Mouse (Mus musculus) 3134 (cell line): ENCODE results near the gene Arhgap45.

Source experiments
- DNase-seq: peaks from one replicate; pipeline ENCODE4 v3.0.0-alpha.2; 2011; ENCODE audit warnings: low spot score; ENCODE audit not compliant: insufficient read length; ENCODE audit errors: extremely low read depth

Gene Arhgap45

GRCm38 (mm10) chr10:80053259-80053780 lies 36.9 kb downstream of the Arhgap45 start:
- peak; percentile 100 for DNase-seq

DNA sequence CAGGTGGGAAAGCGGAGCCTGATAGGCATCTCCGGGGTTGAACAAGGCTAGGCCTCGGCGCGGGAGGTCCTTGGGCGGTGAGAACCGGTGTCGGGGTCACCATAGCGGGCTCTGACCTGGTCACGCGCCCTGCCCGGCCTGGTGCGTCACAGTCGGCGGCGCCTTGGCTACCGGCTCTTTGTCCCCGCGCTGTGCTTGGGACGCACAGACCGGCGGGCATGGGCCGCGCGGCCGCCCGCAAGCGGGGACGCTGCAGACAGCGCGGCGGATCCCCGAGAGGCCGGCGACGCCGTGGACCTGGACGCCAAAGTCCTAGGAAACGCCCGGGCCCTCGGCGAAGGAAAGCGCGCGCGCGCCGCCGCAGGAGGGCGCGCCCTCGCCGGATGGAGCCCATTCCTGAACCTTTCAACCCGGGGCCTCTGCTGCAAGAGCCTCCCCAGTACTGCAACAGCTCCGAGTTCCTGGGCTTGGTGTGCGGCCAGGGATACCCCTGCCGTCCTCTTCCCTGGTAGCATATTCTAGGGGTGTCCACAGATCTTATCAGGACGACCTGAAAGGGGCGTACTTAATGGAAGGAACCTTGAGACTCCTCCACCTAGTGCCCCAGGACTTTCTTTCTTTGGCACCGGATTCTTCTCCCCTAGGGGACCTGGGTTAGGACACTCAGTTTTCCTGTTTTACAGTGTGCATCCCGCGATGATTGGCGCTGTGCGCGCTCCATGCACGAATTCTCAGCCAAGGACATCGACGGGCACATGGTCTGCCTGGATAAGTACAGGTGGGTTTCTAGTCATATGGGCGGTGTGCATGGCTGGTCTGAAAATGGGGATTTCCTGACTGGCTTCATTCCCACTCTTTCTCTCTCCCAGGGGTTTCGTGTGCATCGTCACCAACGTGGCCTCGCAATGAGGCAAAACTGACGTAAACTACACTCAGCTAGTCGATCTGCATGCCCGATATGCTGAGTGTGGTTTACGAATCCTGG lies 37.7 kb downstream of the Arhgap45 start:
- peak; percentile 85 for DNase-seq

GRCm38 (mm10) chr10:80054911-80055310 lies 38.5 kb downstream of the Arhgap45 start:
- DNase-seq: peak; percentile 49

DNA sequence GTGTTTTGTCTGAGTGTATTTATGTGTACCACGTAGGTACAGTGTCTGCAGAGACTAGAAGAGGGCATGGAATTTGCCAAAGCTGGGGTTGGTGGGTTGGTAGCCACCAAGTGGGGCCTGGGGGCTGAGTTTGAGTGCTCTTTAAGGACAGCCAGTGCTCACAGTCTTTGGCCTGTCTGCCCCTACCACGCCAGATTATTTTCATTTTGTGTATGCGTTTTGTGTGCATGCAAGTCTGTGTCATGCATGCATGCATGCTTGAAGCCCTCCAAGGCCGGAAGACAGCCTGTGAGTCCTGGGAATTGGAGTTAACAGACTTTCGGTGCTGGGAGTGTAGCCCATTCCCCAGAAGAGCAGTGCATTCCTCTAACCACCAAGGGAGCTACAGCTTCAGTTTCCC lies 38.9 kb downstream of the Arhgap45 start:
- DNase-seq: no peak

GRCm38 (mm10) chr10:80055891-80056290 lies 39.4 kb downstream of the Arhgap45 start:
- no peak for DNase-seq

DNA sequence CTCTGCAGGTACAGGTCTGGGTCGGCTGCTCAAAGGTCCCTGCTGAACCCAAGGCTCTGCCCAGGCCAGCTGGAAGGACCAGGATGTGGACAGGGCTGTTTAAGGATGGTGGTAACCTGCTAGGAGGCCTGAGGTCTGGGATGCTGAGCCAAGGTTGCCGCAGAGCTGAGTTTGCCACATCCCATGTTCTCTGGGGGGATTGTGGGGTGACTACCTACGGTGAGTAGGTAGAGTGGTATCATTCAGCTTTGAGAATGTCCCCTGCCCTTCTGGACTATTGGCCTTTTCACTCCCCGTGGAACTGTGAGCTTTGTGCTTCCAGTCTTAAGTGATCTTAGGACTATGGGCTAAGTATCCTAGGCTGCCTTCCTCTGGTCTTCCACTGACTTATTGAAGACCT lies 40.1 kb downstream of the Arhgap45 start:
- no peak for DNase-seq

DNA sequence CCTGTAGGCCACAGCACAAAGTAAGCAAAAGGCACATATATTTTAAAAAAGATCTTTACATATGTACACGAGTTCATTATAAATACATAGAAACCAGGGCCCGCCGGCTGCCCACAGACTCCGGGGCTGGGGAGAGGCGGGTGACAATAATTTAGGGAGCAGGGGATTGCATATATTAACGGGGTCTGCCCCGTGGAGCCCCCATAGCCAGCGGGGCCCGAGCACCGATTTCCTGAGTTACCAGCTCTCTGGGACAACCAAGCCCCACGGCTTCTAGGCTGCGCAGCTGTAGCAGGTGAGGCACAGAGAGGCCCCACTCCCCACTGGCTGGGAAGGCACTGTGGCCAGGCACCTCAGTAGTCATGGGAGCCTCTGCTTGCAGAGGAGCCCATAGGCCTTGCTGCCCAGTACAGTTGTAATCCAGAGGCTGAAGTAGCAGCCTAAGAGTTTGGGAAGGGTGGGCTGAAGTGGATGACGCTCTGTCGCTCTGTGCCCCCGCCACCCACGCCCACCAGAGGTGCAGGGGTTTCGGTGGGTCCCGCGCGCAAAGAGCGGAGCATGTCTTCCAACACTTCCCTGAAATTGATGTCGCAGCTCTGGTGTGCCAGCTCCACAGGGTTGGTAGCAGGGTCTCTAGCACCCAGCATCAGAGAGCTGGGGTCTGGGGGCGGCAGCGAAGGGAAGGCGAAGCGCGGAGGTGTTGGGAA lies 40.7 kb downstream of the Arhgap45 start:
- DNase-seq: peak; percentile 51

DNA sequence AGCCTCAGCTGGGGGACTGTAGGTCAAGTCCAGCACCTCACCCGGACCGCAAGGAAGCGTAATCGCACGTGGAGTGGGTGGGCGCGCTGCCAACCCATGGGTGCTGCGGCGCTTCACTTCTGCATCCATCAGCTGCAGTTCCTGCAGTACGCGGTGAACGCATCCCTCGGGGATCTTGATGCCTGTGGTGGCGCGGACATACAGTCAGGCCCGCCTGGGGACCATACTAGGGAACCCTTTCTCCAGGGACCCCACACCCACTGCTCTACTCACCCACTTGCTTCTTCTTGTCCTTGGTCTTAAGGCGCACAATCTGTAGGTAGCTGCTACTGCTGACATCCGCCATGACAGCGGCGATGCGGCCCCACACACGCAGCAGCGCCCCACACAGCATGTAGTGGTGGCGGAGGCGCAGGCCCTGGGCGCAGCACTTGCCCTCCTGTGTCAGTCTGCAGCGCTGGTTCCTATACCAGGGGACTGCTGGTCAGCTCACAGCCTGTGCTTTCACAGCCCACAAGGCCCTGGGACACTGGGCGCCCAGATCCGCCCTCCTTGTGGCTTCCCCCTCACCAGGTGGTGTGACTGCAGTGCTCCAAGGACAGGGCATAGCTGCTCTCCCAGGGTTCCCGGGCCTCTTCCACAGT lies 41.4 kb downstream of the Arhgap45 start:
- peak; percentile 55 for DNase-seq

DNA sequence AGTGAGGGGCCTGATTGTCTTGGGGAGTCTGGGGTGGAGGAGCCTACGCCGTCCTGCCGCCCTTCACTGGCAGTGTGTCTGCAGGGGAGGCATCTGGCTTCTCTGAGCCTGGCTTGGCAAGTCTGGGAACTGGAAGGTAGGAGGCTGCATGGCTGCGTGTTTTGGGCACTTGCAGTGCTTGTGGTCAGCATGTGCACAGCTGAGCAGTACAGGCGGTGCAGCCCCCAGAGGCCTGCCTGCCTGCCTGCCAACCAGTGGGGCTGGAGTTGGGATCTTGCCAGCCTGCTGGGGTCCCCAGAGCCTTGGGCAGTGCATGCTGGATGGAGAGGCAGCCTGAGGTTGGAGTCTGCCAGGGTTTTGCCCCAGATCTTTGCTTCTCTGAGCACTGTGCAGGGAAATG lies 46.7 kb downstream of the Arhgap45 start:
- no peak for DNase-seq

- DNase-seq: no peak
Measured at GRCm38 (mm10) chr10:80063877-80064650, 47.6 kb downstream of the Arhgap45 start.

DNA sequence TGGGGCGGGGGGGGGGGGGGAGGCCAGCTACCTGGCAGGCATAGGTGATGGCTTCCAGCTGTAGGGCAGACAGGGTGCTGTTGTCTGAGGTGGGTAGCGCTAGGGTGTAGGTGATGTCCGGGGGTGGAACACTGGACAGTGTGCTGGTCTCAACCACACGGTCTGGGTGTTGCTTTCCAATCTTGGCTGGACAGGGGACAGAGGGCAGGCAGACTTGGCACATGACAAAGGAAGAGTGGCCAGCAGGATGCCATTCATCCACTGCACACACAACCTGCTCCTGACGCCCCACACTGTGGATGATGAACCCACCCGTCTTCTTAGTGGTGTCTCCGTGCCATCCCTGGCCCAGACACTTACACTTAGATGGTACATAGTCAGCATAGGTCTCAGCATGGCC lies 52.8 kb downstream of the Arhgap45 start:
- DNase-seq: no peak

GRCm38 (mm10) chr10:80069948-80070450 lies 53.5 kb downstream of the Arhgap45 start:
- no peak for DNase-seq

DNA sequence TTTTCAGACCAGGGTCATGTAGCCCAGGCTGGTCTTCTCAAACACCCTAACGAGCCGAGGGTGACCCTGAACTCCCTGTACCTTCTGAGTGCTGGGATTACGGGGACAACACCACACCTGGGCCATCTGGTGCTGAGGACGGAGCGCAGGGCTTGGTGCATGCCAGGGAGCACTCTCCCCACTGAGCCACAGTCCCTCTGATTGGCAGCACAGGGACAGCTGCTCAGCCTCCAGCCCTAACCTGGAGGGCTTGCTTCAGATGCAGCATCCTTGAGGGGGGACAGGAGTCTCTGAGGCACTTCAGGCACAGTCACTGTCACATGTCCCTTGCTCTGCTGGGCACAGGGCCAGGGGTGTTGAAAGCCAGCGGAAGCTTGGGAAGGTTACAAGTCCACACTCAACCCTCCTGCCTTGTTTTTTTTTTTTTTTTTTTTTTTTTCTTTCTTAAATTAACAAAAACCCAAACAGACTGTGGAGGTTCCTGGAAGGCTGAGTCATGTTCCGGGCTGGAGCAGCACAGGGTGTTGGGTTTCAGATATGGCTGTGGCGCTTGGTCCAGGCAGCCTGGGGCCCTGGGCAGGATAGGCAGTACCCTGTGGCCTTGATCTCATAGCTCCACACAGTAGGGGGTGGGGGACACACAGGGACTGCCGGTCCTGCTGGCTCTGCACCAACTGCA lies 54.5 kb downstream of the Arhgap45 start:
- peak; percentile 90 for DNase-seq

GRCm38 (mm10) chr10:80071516-80071900 lies 55.1 kb downstream of the Arhgap45 start:
- no peak for DNase-seq

- peak; percentile 78 for DNase-seq
Measured at GRCm38 (mm10) chr10:80072623-80073489, 56.4 kb downstream of the Arhgap45 start.

- peak; percentile 87 for DNase-seq
Measured at GRCm38 (mm10) chr10:80074813-80075601, 58.6 kb downstream of the Arhgap45 start.

DNA sequence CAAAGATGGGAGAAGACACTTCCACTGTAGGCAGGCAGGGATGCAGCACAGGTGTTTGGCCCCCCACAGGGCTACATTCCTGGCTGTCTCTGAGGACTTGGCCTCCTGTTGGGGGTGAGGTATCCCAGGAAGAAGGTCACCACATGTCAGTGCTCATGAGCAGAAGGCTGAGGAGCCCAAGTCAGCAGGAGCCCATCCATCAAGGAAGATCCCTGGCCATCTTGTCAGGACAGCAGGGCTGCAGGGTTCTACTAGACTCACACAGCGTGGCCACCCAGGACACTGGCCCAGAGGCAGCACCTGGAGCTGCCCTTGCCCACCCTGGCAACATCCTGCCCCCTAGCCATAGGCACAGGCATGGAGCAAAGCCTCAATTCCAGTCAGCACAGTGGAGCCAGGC lies 59.5 kb downstream of the Arhgap45 start:
- DNase-seq: no peak

GRCm38 (mm10) chr10:80076386-80076785 lies 59.9 kb downstream of the Arhgap45 start:
- no peak for DNase-seq
